Mouse (Mus musculus) kidney, embryonic 15.5 days (tissue): ENCODE data around the gene Plppr2. TPM values are rescaled to one million over a fixed set of nuclear protein-coding genes. Genes with fewer than 3 reads are reported as not detected.

Experiments
- ATAC-seq: fragments of 200-750 bp; cut with Nextera tagmentation; replicated peaks from 2 replicates; pipeline ENCODE4 v1.8.0; 2017; ENCODE audit warnings: moderate TSS enrichment; ENCODE audit not compliant: low FRiP score
- H3K27ac ChIP-seq: fragments of 300-500 bp; sonication (generic); 2 replicates; pipeline ENCODE4 v1.5.1; 2015; ENCODE audit warnings: mild to moderate bottlenecking, inconsistent platforms
- H3K27me3 ChIP-seq: fragments of 300-500 bp; sonication (generic); 2 replicates; pipeline ENCODE4 v1.6.1; 2015; ENCODE audit warnings: inconsistent platforms
- H3K36me3 ChIP-seq: fragments of 300-500 bp; sonication (generic); 2 replicates; pipeline ENCODE4 v1.6.1; 2015; ENCODE audit warnings: inconsistent platforms
- H3K4me1 ChIP-seq: fragments of 300-500 bp; sonication (generic); 2 replicates; pipeline ENCODE4 v1.6.1; 2015; ENCODE audit warnings: inconsistent platforms
- H3K4me2 ChIP-seq: fragments of 300-500 bp; sonication (generic); 2 replicates; pipeline ENCODE4 v1.6.1; 2015; ENCODE audit warnings: moderate library complexity, mild to moderate bottlenecking, inconsistent platforms
- H3K4me3 ChIP-seq: fragments of 300-500 bp; sonication (generic); replicated peaks from 2 replicates; pipeline ENCODE4 v1.5.1; 2015; ENCODE audit warnings: mild to moderate bottlenecking, inconsistent platforms
- H3K9ac ChIP-seq: fragments of 300-500 bp; sonication (generic); 2 replicates; pipeline ENCODE4 v1.6.1; 2015; ENCODE audit warnings: mild to moderate bottlenecking, inconsistent platforms
- H3K9me3 ChIP-seq: fragments of 300-500 bp; sonication (generic); replicated peaks from 2 replicates; pipeline ENCODE4 v1.6.1; 2016; ENCODE audit warnings: inconsistent platforms
- WGBS: fragments of 180-500 bp; shearing (Covaris S2); methylation state at CpG from one replicate; pipeline ENCODE4 v1.1.7; 2015; ENCODE audit warnings: mixed read lengths; 5-methylcytosine and 5-hydroxymethylcytosine counted together
- polyA plus RNA-seq: library from polyadenylated mRNA; unstranded; fragments of >200 nt; fragmentation: Nextera tagmentation; extraction: Ambion mirVana; gene quantifications from 2 replicates; pipeline ENCODE4 v1.2.1, GENCODE M21; 2015

The Plppr2 gene
- polyA plus RNA-seq, 1 experiment from 2014 or later, result 11.3 TPM

DNA sequence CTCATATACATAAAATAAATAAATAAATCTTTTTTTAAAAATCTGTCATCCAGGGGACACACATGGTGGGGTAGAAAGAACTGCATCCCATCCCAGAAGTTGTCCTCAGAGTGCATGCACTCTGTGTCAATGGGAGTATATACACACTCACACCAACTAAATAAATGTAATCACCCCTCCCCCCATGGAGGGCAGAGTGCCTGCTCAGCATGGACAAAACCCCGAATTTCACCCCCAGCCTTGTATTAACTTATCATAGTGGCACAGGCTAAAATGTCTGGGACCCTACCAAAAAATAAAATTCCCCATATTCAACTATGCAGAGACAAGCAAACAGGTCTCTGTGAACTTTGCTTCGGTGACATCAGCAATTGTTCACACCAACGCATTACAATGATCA is 17.8 kb downstream of the Plppr2 start:
- Histone ChIP-seq H3K36me3 (peaks cover 12% of the 10 kb centered on the region), H3K27ac (no peak overlapping the region), H3K4me2 (peak overlapping the region; percentile 77; the same call in 1 of the 2 replicates), H3K4me1 (peaks cover 12% of the 10 kb centered on the region), H3K4me3 (no peak overlapping the region), H3K27me3 (no peaks in the 10 kb centered on the region), H3K9me3 (0 out of 2 replicates have a peak, but pooled peaks cover 4% of the 10 kb centered on the region), H3K9ac (no peak overlapping the region)
- WGBS, result 78% methylated on average over 3 of the region's 3 CpGs
- no peak for ATAC-seq

DNA sequence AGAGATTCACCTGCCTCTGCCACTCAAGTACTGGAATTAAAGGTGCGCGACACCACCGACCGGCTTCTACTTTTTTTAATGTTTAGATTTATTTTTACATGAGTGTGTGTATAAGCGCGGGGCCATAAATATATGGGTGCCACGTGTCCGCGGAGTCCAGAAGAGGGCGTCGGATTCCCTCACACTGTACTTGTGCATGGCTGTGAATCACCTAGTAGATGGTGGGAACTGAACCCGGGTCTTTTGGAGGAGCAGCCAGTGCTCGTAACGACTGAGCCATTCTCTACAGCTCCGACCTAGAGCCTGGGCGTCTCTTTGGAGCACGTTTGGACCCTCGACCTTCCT is 18.4 kb downstream of the Plppr2 start:
- H3K27ac ChIP-seq, result peak overlapping the region; percentile 92
- peak; percentile 76 for ATAC-seq
- 0 out of 2 replicates have a peak, but pooled peaks cover 4% of the 10 kb centered on the region for H3K9me3 ChIP-seq
- peak overlapping the region; percentile 77 for H3K4me2 ChIP-seq
- H3K9ac ChIP-seq, result peak overlapping the region; percentile 71
- 3% methylated on average over 18 of the region's 18 CpGs for WGBS
- no peaks in the 10 kb centered on the region for H3K27me3 ChIP-seq
- peak overlapping the region; percentile 65 for H3K4me3 ChIP-seq
- peaks cover 13% of the 10 kb centered on the region for H3K36me3 ChIP-seq
- H3K4me1 ChIP-seq, result peaks cover 18% of the 10 kb centered on the region

DNA sequence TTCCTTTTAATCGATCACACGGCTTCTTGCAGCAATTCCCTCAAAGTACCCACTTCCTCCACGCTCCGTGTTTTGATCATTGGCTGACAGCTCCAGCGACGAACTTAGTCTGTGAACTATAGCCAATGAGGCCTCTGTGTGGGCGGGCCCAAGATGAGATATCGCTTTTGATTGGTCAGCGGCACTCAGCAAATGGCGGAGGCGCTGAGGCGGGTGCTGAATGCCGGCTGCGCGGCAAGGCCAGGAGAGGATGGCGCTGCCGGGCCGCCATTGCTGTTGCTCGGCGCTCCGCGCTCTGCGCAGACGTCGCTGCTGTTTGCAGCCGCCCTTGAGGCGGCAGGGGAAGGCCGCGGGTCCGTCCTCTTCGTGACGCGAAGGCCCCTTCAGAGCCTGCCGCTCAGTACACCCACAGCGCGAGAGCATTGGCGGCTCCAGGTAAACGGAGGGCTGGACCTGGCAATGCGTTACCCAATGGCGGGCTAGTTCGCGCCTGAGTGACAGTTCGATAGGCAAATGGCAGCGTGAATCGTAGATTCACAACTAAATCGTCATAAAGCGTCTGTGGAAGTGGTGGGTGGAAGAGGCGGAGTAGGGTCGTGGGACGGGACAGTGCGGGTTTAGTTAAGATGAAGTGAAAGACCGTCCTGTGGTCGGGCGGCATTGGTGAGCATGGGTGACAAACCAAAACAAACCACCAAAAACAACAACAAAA is 18.9 kb downstream of the Plppr2 start, which contains the start of gene Swsap1:
Gene Swsap1, plus strand, starts transcription at position 186 of the 712 bp plus-strand sequence.
- WGBS, result under 1% methylated on average over 54 of the region's 54 CpGs
- Histone ChIP-seq H3K36me3 (peaks cover 13% of the 10 kb centered on the region), H3K27me3 (peaks cover 4% of the 10 kb centered on the region), H3K4me1 (peaks cover 23% of the 10 kb centered on the region), H3K27ac (peak within 1 kb of the TSS; percentile 92), H3K4me2 (peak within 1 kb of the TSS; percentile 77), H3K9ac (peak within 1 kb of the TSS; percentile 71), H3K9me3 (0 out of 2 replicates have a peak, but pooled peaks cover 4% of the 10 kb centered on the region), H3K4me3 (peak within 1 kb of the TSS; percentile 65)
- ATAC-seq, result peak; percentile 98

DNA sequence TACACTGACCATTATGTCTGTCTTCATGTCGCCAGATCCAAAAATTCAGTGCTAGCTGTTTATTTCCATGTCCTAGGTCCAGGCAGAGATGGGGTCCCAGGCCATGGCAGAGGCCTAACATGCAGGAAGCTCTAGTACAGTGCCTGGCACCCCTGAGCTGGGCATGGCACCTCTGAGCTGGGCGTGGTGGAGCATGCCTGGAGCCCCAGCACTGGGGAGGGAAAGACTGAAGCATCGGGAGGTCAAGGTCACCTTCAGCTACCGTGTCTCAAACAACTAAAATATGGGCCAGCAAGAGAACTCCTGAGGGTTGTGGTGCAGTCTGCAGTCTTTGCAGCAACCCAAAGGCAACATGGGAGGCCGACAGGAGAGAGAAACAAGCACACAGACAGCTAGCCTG is 21.5 kb downstream of the Plppr2 start:
- H3K4me3 ChIP-seq, result no peak overlapping the region
- peaks cover 15% of the 10 kb centered on the region for H3K27me3 ChIP-seq
- no peak overlapping the region for H3K9ac ChIP-seq
- H3K9me3 ChIP-seq, result no peaks in the 10 kb centered on the region
- no peak for ATAC-seq
- peaks cover 50% of the 10 kb centered on the region for H3K4me1 ChIP-seq
- peaks cover 13% of the 10 kb centered on the region for H3K36me3 ChIP-seq
- 78% methylated on average over 5 of the region's 5 CpGs for WGBS
- H3K4me2 ChIP-seq, result no peak overlapping the region
- H3K27ac ChIP-seq, result no peak overlapping the region

DNA sequence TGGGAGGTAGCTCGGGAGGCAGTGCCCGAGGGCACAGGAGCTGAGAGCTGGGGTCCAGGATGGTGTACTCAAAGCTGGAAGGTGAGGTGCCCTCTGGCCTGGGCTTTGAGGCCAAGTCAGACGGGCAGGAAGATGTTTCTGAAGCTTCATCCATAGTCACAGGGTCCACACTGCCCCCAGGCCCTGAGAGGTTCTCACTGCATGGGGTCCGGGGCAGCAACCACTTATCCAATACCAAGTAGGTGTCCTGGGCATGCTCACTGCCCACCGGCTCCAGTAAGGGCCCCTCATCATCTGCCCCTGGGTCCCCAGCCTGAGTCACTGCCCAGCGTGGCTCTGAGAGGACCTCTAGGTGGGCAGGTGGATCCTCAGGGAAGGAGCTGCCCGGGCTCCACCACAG is 22.4 kb downstream of the Plppr2 start:
- H3K4me3 ChIP-seq, result no peak overlapping the region
- peak overlapping the region; percentile 10; the same call in 1 of the 2 replicates for H3K27ac ChIP-seq
- H3K9ac ChIP-seq, result no peak overlapping the region
- H3K4me1 ChIP-seq, result peaks cover 56% of the 10 kb centered on the region
- WGBS, result 87% methylated on average over 7 of the region's 7 CpGs
- peaks cover 15% of the 10 kb centered on the region for H3K27me3 ChIP-seq
- H3K9me3 ChIP-seq, result no peaks in the 10 kb centered on the region
- H3K36me3 ChIP-seq, result peaks cover 13% of the 10 kb centered on the region
- ATAC-seq, result no peak
- no peak overlapping the region for H3K4me2 ChIP-seq

DNA sequence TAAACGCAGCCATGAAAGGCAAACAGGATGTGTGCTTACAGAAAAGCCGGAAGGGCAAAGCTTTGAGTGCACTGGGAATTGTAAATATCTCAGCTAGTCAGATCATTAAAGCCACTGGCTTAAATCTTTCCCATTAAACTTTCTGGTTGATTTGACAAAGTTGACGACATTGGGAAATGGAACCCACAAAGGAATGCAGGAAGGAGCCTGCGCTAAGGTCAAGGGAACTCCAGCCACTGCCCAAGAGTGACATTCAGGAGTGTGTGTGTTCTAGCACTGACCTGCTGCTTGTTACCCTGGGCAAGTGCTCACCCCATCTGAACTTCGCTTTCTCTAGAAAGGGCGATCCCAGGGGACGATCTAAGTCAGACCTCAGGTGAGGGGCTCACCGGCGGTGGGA is 23.3 kb downstream of the Plppr2 start:
- 38% methylated on average over 9 of the region's 9 CpGs for WGBS
- Histone ChIP-seq H3K4me3 (peak overlapping the region; percentile 52; the same call in 1 of the 2 replicates), H3K27me3 (peaks cover 15% of the 10 kb centered on the region), H3K4me2 (peak overlapping the region; percentile 90), H3K27ac (peak overlapping the region; percentile 56), H3K9me3 (no peaks in the 10 kb centered on the region), H3K36me3 (peaks cover 13% of the 10 kb centered on the region), H3K9ac (no peak overlapping the region), H3K4me1 (peaks cover 56% of the 10 kb centered on the region)
- no peak for ATAC-seq

DNA sequence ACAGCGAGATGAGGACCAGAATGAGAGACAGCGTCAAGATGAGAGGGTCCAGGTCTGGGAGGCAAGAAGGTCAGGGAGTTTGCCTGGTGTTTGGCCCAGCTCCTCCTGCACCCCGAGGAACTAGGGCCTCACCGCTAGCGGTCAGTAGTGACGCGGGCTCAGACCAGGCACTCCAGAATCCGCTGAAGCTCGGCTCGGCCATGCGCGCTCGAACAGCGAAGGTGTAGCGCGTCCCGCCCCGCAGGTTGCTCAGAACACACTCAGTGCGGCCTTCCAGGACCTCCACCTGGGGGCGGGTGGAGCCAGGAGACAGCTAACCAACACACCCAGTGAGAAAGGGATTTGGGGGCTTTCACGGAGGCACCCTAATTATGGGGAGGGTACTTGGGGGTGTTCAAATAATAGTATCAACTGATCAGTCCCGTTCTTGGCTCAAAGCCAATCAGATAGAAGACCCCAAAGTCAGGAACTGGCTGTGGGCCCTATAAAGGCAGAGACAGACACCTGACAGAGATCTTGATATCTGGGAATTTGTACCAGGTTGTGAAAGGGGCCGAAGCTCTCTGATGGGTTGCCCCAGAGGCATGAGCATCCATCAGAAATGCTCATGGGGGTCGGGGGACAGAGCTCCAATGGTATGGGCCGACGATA is 23.9 kb downstream of the Plppr2 start:
- WGBS, result 13% methylated on average over 26 of the region's 26 CpGs
- Histone ChIP-seq H3K27ac (peak overlapping the region; percentile 56), H3K4me2 (peak overlapping the region; percentile 90), H3K4me1 (peaks cover 56% of the 10 kb centered on the region), H3K4me3 (peak overlapping the region; percentile 52), H3K9me3 (no peaks in the 10 kb centered on the region), H3K9ac (no peak overlapping the region), H3K36me3 (peaks cover 13% of the 10 kb centered on the region), H3K27me3 (peaks cover 15% of the 10 kb centered on the region)
- ATAC-seq, result no peak

DNA sequence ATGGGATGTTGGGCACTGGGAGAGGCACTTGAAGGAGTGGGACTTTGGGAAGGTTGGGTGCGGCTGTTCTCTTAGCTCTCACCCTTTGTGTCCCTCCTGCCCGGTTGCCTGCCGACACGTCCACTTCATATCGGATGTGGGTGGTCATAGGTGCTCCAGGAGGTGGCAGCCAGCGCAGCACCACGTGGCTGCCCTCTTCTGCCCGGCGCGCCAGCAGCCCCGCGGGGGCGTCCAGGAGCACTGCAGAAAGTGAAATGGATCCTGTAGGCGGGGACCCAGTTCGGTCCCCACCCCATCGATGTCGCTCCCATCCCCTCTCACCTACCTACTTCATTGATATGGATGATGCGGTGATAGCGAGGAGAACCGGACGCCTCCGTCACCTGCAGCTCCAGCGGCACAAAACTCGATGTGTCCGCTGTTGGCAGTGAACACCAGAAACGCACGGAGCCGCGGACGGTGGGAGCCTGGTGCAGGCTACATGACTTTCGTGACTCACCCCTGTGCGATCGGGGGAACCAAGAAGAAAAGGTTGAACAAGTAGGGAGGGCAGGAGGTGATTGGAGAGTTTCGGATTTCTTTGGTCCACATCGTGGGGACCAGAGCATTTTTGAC is 24.6 kb downstream of the Plppr2 start:
- no peak for ATAC-seq
- H3K36me3 ChIP-seq, result peaks cover 13% of the 10 kb centered on the region
- 2% methylated on average over 35 of the region's 35 CpGs for WGBS
- H3K9ac ChIP-seq, result peak overlapping the region; percentile 25; the same call in 1 of the 2 replicates
- peaks cover 53% of the 10 kb centered on the region for H3K4me1 ChIP-seq
- peak overlapping the region; percentile 90 for H3K4me2 ChIP-seq
- H3K4me3 ChIP-seq, result peak overlapping the region; percentile 52
- no peak overlapping the region for H3K27ac ChIP-seq
- H3K27me3 ChIP-seq, result peaks cover 15% of the 10 kb centered on the region
- H3K9me3 ChIP-seq, result no peaks in the 10 kb centered on the region

DNA sequence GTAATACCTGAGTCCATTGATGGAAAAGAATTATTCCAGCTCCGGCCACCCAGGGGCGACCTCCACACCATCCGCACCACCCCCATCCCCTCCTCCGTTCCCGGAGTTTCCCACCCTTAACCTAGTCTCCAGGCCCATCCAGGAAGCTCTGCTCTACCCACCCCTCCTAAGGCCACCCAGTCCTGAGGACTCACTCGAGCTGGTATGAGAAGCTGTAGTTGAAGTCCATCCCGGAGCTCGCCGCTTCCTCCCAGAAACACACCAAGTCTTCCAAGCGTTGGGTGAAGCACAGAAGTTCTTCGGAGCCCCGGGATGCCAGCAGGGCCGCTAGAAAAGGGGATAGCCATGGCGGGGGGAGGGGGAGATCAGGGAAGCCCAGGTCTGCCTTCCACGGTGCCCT is 25.2 kb downstream of the Plppr2 start:
- H3K4me3 ChIP-seq, result peak overlapping the region; percentile 52
- no peak for ATAC-seq
- peaks cover 13% of the 10 kb centered on the region for H3K36me3 ChIP-seq
- peaks cover 49% of the 10 kb centered on the region for H3K4me1 ChIP-seq
- WGBS, result 0% methylated on average over 15 of the region's 15 CpGs
- H3K9ac ChIP-seq, result peak overlapping the region; percentile 25; the same call in 1 of the 2 replicates
- H3K27me3 ChIP-seq, result peaks cover 15% of the 10 kb centered on the region
- peak overlapping the region; percentile 90 for H3K4me2 ChIP-seq
- 0 out of 2 replicates have a peak overlapping the region, but pooled peaks have one; percentile 20 for H3K27ac ChIP-seq
- H3K9me3 ChIP-seq, result no peaks in the 10 kb centered on the region

DNA sequence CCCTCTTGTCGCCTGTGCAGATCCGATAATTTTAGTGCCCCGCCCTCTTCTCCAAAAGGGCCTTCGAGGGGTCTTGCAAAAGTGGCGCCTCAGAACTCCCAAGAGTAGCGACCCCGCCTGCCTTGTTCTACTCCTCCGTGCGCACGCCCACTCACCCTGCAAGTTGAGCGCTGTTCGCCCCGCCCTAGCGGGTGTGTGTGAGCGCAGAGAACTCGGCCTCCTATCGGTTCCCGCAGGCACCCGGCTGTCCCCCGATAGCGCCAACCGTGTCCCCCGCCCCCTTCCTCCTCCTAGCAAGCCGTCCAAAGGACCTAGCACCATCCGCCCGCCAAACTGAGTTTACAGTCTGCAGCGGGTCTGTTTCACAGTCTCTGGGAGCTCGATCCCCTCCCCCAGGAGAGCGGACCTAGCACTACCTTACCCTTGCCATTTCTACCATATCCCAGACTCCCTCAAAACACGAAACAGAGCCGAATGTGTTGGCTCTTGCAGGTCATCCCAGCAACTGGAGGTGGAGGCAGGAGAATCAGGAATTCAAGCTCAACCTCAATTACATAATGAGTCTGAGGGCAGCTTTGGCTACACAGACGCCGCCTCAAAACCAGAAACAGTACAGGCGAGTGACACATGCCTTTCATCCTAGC is 25.7 kb downstream of the Plppr2 start:
- no peaks in the 10 kb centered on the region for H3K9me3 ChIP-seq
- H3K27ac ChIP-seq, result peak overlapping the region; percentile 20; the same call in 1 of the 2 replicates
- peak overlapping the region; percentile 52 for H3K4me3 ChIP-seq
- H3K27me3 ChIP-seq, result peaks cover 15% of the 10 kb centered on the region
- WGBS, result 2% methylated on average over 34 of the region's 34 CpGs
- H3K4me1 ChIP-seq, result peaks cover 49% of the 10 kb centered on the region
- H3K9ac ChIP-seq, result peak overlapping the region; percentile 18
- H3K36me3 ChIP-seq, result peaks cover 10% of the 10 kb centered on the region
- peak overlapping the region; percentile 90 for H3K4me2 ChIP-seq
- peak; percentile 85 for ATAC-seq

DNA sequence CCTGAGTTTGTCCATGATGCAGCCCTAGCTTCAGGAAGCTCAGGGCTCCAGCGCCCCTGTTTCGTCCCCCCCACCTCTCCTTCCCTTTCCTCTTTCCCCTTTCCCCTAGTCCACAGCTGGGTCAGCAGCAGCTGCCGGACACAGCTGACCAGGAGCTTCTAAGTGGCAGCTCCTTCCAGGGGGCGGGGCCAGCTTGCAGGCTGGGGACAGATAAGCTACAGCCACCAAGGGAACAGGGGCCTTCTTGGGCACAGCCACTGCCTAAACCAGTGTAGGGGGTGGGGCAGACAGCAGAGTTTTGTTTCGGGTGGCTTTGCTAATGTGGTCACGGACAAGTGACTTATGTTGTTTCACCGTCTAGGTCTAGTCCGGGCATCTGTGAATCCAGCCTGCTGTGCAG is 26.6 kb downstream of the Plppr2 start, which contains the start of gene Epor:
Gene Epor, minus strand, starts transcription at position 90 of the 400 bp plus-strand sequence.
- H3K4me2 ChIP-seq, result peak within 1 kb of the TSS; percentile 90
- peak; percentile 69 for ATAC-seq
- WGBS, result 2% methylated on average over 8 of the region's 8 CpGs

More for the DNA sequence above, 26.6 kb downstream of the Plppr2 start, which contains the start of gene Epor:
- Histone ChIP-seq H3K9me3 (no peaks in the 10 kb centered on the region), H3K4me1 (peaks cover 49% of the 10 kb centered on the region), H3K27ac (peak within 1 kb of the TSS; percentile 20; the same call in 1 of the 2 replicates), H3K27me3 (peaks cover 19% of the 10 kb centered on the region), H3K4me3 (peak within 1 kb of the TSS; percentile 52), H3K9ac (peak within 1 kb of the TSS; percentile 18), H3K36me3 (peaks cover 2% of the 10 kb centered on the region)
